Mouse (Mus musculus) hindbrain, embryonic 12.5 days (tissue): ENCODE results near the gene Taf5l. TPM values are rescaled to one million over a fixed set of nuclear protein-coding genes. Genes with fewer than 3 reads are reported as not detected.

ENCODE experiments used
- ATAC-seq: fragments of 200-750 bp; cut with Nextera tagmentation; 2 replicates; pipeline ENCODE4 v1.8.0; 2017; ENCODE audit warnings: moderate TSS enrichment; ENCODE audit not compliant: low FRiP score
- H3K27ac ChIP-seq: fragments of 300-500 bp; sonication (generic); 2 replicates; pipeline ENCODE4 v1.5.1; 2016; ENCODE audit warnings: mild to moderate bottlenecking
- H3K27me3 ChIP-seq: fragments of 300-500 bp; sonication (generic); 2 replicates; pipeline ENCODE4 v1.6.1; 2016; ENCODE audit warnings: mild to moderate bottlenecking
- H3K36me3 ChIP-seq: fragments of 300-500 bp; sonication (generic); 2 replicates; pipeline ENCODE4 v1.6.1; 2016; ENCODE audit warnings: mild to moderate bottlenecking
- H3K4me1 ChIP-seq: fragments of 300-500 bp; sonication (generic); 2 replicates; pipeline ENCODE4 v1.6.1; 2016
- H3K4me2 ChIP-seq: fragments of 300-500 bp; sonication (generic); replicated peaks from 2 replicates; pipeline ENCODE4 v1.6.1; 2016; ENCODE audit warnings: mild to moderate bottlenecking
- H3K4me3 ChIP-seq: fragments of 300-500 bp; sonication (generic); 2 replicates; pipeline ENCODE4 v1.5.1; 2016; ENCODE audit warnings: mild to moderate bottlenecking
- H3K9ac ChIP-seq: fragments of 300-500 bp; sonication (generic); 2 replicates; pipeline ENCODE4 v1.6.1; 2016; ENCODE audit warnings: mild to moderate bottlenecking, moderate library complexity
- H3K9me3 ChIP-seq: fragments of 300-500 bp; sonication (generic); replicated peaks from 2 replicates; pipeline ENCODE4 v1.6.1; 2016; ENCODE audit warnings: mild to moderate bottlenecking
- WGBS: fragments of 180-500 bp; shearing (Covaris S2); methylation state at CpG from one replicate; pipeline ENCODE4 v1.1.7; 2016; 5-methylcytosine and 5-hydroxymethylcytosine counted together
- polyA plus RNA-seq: library from polyadenylated mRNA; unstranded; fragments of >200 nt; fragmentation: Nextera tagmentation; extraction: Ambion mirVana; gene quantifications from 2 replicates; pipeline ENCODE4 v1.2.1, GENCODE M21; 2016

Taf5l gene
- polyA plus RNA-seq, 1 experiment from 2014 or later, result 34.4 TPM

DNA sequence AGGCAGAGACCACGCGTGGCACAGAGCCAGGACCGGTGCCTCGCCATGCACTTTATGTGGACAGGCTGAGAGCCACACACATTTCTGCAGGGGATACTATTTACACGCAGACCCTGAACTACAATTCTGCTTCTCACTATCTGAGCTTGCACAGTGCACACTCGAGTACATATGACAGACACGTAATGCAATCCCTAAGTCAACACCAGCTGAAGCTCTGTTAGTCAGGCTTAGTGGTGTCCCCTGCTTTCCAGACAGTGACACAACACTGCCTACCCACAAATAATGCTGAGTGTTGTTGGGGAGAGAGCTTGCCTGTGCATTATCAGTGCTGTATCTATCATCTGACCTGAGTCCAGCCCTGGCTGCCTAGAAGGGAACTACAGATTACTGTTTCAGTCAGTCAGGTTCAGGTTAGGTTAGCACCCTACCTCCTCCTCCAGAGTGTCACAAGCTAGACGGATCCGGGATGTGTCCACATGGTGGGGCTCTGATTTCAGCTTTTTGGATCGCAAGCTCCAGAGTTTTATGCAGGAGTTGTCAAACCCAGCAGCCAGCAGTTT lies 18.6 kb downstream of the Taf5l start:
- WGBS, result 96% methylated on average over 10 of the region's 10 CpGs

DNA sequence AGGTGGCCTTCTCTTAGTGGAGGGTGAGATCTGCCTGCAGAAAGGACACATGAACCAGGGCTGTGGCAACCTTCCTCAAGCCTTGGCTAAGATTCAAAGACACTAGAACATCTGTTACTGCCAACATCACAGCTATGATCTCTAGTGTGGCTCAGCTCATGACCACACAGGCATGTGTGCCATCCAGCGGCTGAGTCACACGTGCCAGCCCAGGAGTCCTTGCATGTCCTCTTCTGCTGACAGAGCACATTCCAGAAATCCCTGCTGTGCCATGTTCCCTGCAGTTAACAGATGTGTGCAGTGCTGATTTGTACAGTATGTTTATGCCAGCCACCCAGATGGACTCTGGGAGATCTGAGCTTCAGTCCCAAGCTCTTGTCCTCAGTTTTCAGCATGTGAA lies 21.6 kb downstream of the Taf5l start:
- Histone ChIP-seq H3K36me3 (peaks cover 79% of the 10 kb centered on the region), H3K4me2 (no peak overlapping the region), H3K9me3 (no peaks in the 10 kb centered on the region), H3K27me3 (no peaks in the 10 kb centered on the region), H3K4me3 (no peak overlapping the region), H3K27ac (no peak overlapping the region), H3K4me1 (no peaks in the 10 kb centered on the region), H3K9ac (no peak overlapping the region)
- WGBS, result 81% methylated on average over 2 of the region's 2 CpGs
- ATAC-seq, result no peak

More for the DNA sequence above, 18.6 kb downstream of the Taf5l start:
- no peaks in the 10 kb centered on the region for H3K4me1 ChIP-seq
- no peak for ATAC-seq
- peaks cover 86% of the 10 kb centered on the region for H3K36me3 ChIP-seq
- H3K4me2 ChIP-seq, result no peak overlapping the region
- H3K27ac ChIP-seq, result no peak overlapping the region
- no peak overlapping the region for H3K9ac ChIP-seq
- H3K9me3 ChIP-seq, result no peaks in the 10 kb centered on the region
- no peak overlapping the region for H3K4me3 ChIP-seq
- no peaks in the 10 kb centered on the region for H3K27me3 ChIP-seq

DNA sequence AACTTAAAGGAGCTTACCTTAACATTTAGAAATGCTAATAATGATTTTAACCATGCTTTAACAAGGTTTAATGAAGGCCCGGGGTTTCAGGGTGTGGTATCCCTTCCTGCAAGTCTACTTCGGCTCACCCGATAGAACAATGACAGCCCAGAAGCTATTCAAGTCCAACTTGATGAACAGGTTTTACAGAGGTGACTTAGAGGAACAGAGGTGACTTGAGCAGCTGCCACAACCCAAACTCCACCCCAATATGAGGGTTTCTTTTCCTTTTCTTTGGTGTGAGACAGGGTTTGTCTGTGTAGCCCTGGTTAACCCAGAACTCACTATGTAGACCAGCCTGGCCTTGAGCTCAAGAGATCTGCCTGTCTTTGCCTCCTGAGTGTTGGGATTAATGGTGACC lies 27.2 kb downstream of the Taf5l start:
- no peak overlapping the region for H3K27ac ChIP-seq
- 90% methylated on average over 3 of the region's 3 CpGs for WGBS
- no peak overlapping the region for H3K9ac ChIP-seq
- peaks cover 43% of the 10 kb centered on the region for H3K36me3 ChIP-seq
- H3K4me2 ChIP-seq, result no peak overlapping the region
- ATAC-seq, result no peak
- H3K27me3 ChIP-seq, result no peaks in the 10 kb centered on the region
- H3K4me3 ChIP-seq, result no peak overlapping the region
- no peaks in the 10 kb centered on the region for H3K4me1 ChIP-seq
- no peaks in the 10 kb centered on the region for H3K9me3 ChIP-seq

DNA sequence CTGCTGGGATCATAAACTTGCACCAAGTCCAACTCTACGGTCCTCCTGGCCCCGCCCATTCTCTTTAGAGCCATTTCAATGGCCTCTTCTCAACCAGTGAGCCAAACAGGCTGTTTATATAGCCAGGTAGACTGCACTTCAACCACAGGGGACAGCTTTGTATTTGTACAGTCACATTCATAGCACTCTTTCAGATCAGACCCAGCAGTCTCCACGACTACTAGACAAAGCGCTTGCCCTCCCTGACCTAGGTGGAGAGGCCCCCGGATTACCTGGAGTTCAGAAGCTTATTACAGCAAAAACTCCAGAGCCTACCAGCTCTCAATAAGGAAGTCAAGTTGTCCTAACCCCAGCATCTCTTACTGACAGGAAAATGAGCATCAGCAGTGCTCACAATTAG lies 27.6 kb downstream of the Taf5l start:
- no peaks in the 10 kb centered on the region for H3K9me3 ChIP-seq
- no peaks in the 10 kb centered on the region for H3K4me1 ChIP-seq
- H3K4me3 ChIP-seq, result no peak overlapping the region
- no peak overlapping the region for H3K9ac ChIP-seq
- peaks cover 40% of the 10 kb centered on the region for H3K36me3 ChIP-seq
- H3K27me3 ChIP-seq, result no peaks in the 10 kb centered on the region
- H3K27ac ChIP-seq, result no peak overlapping the region
- no peak overlapping the region for H3K4me2 ChIP-seq
- 88% methylated on average over 5 of the region's 5 CpGs for WGBS
- no peak for ATAC-seq

DNA sequence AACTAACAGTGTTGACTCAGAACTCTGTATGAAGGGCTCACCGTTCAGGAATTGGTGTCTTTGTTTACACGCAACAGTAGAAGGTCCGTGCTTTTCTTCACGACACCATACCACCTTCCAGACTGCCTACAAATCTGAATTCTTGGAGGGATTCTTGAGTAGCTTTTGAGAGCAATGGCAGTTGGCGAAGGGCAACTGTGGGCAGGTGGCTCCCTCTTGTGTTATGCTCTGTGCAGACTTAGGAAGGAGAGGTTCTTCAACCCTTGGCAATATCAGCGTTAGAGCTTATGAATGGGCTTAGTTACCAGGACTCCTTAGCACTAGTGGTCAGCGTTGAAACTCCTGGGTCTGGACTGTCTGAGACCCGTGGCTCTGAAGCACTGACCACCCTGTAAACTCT lies 28.6 kb downstream of the Taf5l start:
- Histone ChIP-seq H3K4me3 (no peak overlapping the region), H3K27me3 (no peaks in the 10 kb centered on the region), H3K4me2 (no peak overlapping the region), H3K9me3 (no peaks in the 10 kb centered on the region), H3K9ac (no peak overlapping the region), H3K4me1 (no peaks in the 10 kb centered on the region), H3K36me3 (peaks cover 31% of the 10 kb centered on the region), H3K27ac (no peak overlapping the region)
- ATAC-seq, result no peak
- WGBS, result 87% methylated on average over 8 of the region's 8 CpGs

DNA sequence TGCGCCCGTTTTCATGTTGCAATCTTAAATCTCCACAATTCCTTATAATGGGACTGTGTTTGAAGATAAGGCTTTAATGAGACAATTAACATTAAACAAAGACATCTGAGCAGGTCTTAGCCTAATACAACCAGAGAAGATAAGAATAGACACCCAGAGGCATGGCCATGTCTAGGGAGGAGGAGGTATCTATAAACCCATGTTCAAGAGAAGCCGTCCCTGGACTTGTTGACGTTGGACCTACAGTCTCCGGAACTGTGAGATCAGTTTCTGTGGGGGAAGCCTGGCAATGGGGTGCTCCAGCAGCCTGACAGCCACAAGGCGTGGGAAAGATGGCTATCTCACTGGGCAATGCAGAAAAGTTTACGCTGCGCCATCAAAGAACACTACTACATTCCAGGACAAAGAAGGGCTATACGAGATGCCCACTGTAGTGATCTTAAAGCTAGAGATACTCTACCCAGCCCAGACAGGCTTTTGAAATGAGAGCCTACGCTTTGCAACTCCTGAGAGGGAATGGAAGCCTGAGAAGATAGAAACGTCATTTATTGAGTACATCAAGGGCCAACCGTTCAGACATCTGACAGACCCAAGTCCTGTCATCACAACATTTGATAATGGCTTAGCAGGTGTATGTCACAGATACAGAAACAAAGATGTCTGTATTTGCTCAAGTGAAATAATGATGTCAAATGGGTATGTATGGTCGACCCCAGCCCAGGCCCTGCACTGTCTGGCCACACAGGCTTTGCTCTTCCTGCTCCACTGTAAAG lies 30.7 kb downstream of the Taf5l start:
- H3K4me3 ChIP-seq, result no peak overlapping the region
- no peak overlapping the region for H3K27ac ChIP-seq
- ATAC-seq, result no peak
- no peaks in the 10 kb centered on the region for H3K27me3 ChIP-seq
- no peaks in the 10 kb centered on the region for H3K4me1 ChIP-seq
- no peaks in the 10 kb centered on the region for H3K9me3 ChIP-seq
- WGBS, result 91% methylated on average over 13 of the region's 13 CpGs
- H3K36me3 ChIP-seq, result peaks cover 16% of the 10 kb centered on the region; the same call in 1 of the 2 replicates
- H3K4me2 ChIP-seq, result no peak overlapping the region
- H3K9ac ChIP-seq, result no peak overlapping the region

DNA sequence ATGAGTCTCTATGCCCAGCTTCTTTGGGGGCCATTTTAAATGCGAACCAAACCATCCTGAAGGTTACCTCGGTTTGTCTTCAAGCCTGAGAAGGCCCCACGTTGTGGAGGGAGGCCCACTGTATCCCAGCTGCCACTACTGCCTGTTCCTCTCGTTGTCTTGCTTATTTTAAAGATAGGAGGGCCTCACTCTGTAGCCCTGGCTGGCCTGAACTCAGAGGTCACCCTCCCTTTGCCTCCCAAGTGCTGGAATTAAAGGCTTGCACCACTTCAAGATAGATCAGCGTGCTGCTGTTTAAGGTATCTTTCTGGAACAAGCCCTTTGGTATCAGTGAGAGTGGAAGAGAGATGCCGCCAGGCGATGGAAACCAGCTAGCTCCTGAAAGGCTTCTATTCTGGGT lies 32.1 kb downstream of the Taf5l start:
- Histone ChIP-seq H3K4me1 (no peaks in the 10 kb centered on the region), H3K36me3 (peaks cover 6% of the 10 kb centered on the region; the same call in 1 of the 2 replicates), H3K27ac (no peak overlapping the region), H3K9ac (no peak overlapping the region), H3K9me3 (no peaks in the 10 kb centered on the region), H3K27me3 (no peaks in the 10 kb centered on the region), H3K4me2 (no peak overlapping the region), H3K4me3 (no peak overlapping the region)
- 77% methylated on average over 7 of the region's 7 CpGs for WGBS
- ATAC-seq, result no peak

DNA sequence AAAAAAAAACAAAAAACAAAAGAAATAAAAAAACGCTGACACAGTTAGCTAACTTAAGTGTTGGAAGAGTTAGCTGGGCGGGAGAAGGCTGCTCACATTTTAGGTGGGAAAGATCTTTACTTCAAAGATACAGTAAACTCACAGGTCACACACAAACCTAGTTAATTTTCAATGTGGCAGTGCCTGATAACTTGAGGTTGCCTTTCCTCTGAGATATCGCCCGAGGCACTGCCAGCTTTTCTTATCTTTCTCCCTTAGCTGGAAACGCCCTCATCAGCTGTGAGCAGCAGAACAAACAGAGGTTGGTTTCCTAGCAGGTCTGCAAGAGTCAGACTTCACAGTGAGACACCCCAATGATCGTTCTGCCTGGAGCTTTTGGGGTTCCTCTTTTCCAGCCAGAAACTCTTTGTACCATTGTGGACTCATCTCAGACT lies 32.6 kb downstream of the Taf5l start:
- ATAC-seq, result no peak
- Histone ChIP-seq H3K27ac (no peak overlapping the region), H3K36me3 (0 out of 2 replicates have a peak, but pooled peaks cover 2% of the 10 kb centered on the region), H3K27me3 (no peaks in the 10 kb centered on the region), H3K4me1 (no peaks in the 10 kb centered on the region), H3K4me2 (no peak overlapping the region), H3K9ac (no peak overlapping the region), H3K9me3 (no peaks in the 10 kb centered on the region), H3K4me3 (no peak overlapping the region)
- 83% methylated on average over 6 of the region's 6 CpGs for WGBS

DNA sequence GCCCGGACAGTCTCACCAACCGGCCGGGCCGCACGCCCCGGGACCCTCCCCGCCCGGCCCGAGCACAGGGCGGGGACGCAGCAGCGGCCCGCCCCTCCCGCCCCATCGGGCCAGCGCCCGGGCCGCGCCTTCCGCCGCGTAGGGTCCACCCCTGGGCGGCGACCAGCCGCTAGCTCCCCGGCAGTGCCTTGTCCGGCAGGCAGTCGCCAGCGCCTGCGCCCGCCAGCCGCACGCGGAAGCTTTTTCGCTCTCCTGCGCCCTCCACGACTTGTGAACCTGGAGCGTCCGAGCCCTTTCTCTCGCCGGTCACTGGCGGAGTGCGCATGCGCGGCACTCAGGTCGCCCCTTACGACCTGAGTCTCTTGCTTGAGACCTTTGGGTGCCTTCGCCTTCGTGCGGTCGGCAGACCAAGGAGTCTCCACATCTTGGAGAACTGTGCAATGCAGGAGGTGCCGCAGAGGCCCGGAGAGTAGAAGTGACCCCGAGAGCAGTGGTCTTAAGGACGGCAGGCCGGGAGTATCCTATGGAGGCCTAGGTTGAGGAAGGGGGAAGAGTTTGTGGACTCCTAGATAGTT lies 38.3 kb downstream of the Taf5l start, which contains the start of gene Abcb10:
Abcb10 (minus strand) TSS at position 297 of the 575 bp plus-strand sequence.
- WGBS, result under 1% methylated on average over 42 of the region's 56 CpGs
- Histone ChIP-seq H3K4me3 (peak within 1 kb of the TSS; percentile 81), H3K9me3 (no peaks in the 10 kb centered on the region), H3K36me3 (no peaks in the 10 kb centered on the region), H3K4me1 (peaks cover 14% of the 10 kb centered on the region), H3K9ac (peak within 1 kb of the TSS; percentile 82), H3K27ac (peak within 1 kb of the TSS; percentile 79), H3K27me3 (no peaks in the 10 kb centered on the region), H3K4me2 (peak within 1 kb of the TSS; percentile 96)
- ATAC-seq, result peak; percentile 87

DNA sequence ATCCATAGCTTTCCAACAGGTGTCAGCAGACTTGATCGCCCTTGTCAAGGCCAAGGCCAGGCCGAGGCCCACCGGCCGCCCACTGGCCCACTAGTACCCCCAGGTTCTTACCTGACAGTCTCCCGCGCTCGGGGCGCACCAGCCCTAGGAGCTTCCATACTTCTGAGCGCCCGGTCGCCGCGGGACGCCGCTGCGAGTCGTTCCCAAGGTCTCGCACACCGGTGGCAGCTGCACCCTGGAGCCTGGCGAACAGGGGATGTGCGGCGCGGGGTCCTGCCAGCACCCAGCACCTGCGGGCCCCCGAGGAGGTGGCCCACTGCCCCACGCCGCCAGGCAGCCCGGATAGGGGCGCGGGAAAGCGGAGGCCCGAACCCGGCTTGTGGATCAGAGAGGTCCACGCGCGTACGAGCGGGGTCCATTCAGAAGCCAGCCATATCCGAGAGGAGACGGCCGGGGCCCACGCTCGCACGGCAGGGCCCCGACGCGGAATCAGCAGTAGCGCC lies 38.9 kb downstream of the Taf5l start:
- peak; percentile 69 for ATAC-seq
- H3K36me3 ChIP-seq, result no peaks in the 10 kb centered on the region
- H3K27me3 ChIP-seq, result no peaks in the 10 kb centered on the region
- WGBS, result under 1% methylated on average over 48 of the region's 48 CpGs
- H3K27ac ChIP-seq, result peak overlapping the region; percentile 79
- peak overlapping the region; percentile 96 for H3K4me2 ChIP-seq
- no peaks in the 10 kb centered on the region for H3K9me3 ChIP-seq
- H3K4me3 ChIP-seq, result peak overlapping the region; percentile 81
- H3K9ac ChIP-seq, result peak overlapping the region; percentile 82
- peaks cover 14% of the 10 kb centered on the region for H3K4me1 ChIP-seq

DNA sequence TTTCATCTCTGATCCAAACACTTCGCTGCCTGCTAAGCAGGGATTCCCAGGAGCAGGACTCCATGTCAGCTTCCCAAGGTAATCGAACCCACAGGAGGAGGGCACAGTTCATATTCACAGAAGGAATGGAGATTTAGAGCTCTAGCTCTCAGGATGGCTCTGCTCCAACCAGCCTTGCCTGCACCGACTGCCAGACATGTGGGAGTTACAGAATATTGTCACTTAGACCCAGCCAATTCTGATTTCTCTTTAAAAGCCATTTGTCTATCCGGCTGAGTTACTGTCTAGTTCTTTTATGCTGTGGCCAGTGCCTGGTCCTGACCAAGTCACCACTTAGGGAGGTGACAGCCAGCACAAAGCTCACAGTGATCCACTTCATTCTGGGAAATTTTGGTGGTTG lies 39.5 kb downstream of the Taf5l start:
- no peaks in the 10 kb centered on the region for H3K36me3 ChIP-seq
- H3K4me1 ChIP-seq, result peaks cover 14% of the 10 kb centered on the region
- H3K4me2 ChIP-seq, result peak overlapping the region; percentile 96
- H3K9me3 ChIP-seq, result no peaks in the 10 kb centered on the region
- no peak for ATAC-seq
- WGBS, result 52% methylated on average over 4 of the region's 4 CpGs
- no peak overlapping the region for H3K27ac ChIP-seq
- peak overlapping the region; percentile 41; the same call in 1 of the 2 replicates for H3K9ac ChIP-seq
- H3K27me3 ChIP-seq, result no peaks in the 10 kb centered on the region
- peak overlapping the region; percentile 11 for H3K4me3 ChIP-seq

DNA sequence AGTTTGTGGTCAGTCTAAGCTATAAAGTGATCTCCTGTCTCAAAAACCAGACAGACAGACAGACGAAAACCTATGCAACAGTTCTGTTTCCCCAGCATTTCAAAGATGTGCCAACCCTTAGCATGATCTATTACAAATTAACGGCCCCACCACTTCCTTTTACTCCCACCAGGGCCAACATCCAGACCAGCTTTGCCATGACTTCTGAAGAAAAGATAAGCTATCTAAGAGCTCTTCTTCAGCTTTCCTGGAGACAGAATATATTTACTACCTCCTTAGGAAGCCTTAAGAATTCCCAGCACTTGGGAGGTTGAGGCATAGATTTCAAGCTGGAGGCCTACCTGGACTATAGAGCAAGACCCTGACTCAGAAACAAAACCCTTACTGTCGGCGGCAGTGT lies 41.0 kb downstream of the Taf5l start:
- H3K9me3 ChIP-seq, result no peaks in the 10 kb centered on the region
- no peaks in the 10 kb centered on the region for H3K36me3 ChIP-seq
- H3K4me1 ChIP-seq, result peaks cover 14% of the 10 kb centered on the region
- 81% methylated on average over 4 of the region's 4 CpGs for WGBS
- H3K27me3 ChIP-seq, result no peaks in the 10 kb centered on the region
- H3K4me3 ChIP-seq, result 0 out of 2 replicates have a peak overlapping the region, but pooled peaks have one; percentile 8
- H3K4me2 ChIP-seq, result no peak overlapping the region
- no peak overlapping the region for H3K9ac ChIP-seq
- ATAC-seq, result no peak
- H3K27ac ChIP-seq, result no peak overlapping the region
